Mouse (Mus musculus): ENCODE results near the gene Paxip1. TPM values are rescaled to one million over a fixed set of nuclear protein-coding genes. Genes with fewer than 3 reads are reported as not detected.

Paxip1 gene
- total RNA-seq, 4 experiments from 2014 or later = 43.9 to 48.1 (median 46.5) TPM

GRCm38 (mm10) chr5:27730666-27731065 lies 60.8 kb downstream of the Paxip1 start:
- DNase-seq (ENCODE audit: low spot score in 2 of 2) = peak in 1 of 2 experiments; percentile 36

GRCm38 (mm10) chr5:27724460-27724859 lies 67.0 kb downstream of the Paxip1 start:
- no peak for DNase-seq (ENCODE audit: low spot score in 2 of 2)

GRCm38 (mm10) chr5:27719311-27719710 lies 72.2 kb downstream of the Paxip1 start:
- no peak for DNase-seq (ENCODE audit: low spot score in 2 of 2)

GRCm38 (mm10) chr5:27717301-27717700 lies 74.2 kb downstream of the Paxip1 start:
- DNase-seq (ENCODE audit: low spot score in 2 of 2) = peak; percentile 67 to 73

- no peak for DNase-seq (ENCODE audit: low spot score in 2 of 2)
Observed at GRCm38 (mm10) chr5:27716026-27716425, 75.5 kb downstream of the Paxip1 start.

GRCm38 (mm10) chr5:27714356-27714755 lies 77.1 kb downstream of the Paxip1 start:
- no peak for DNase-seq (ENCODE audit: low spot score in 2 of 2)

GRCm38 (mm10) chr5:27711461-27712192 lies 79.9 kb downstream of the Paxip1 start:
- no peak for DNase-seq (ENCODE audit: low spot score in 2 of 2)

GRCm38 (mm10) chr5:27708209-27708608 lies 83.3 kb downstream of the Paxip1 start:
- DNase-seq (ENCODE audit: low spot score in 2 of 2) = no peak

GRCm38 (mm10) chr5:27707283-27707682 lies 84.2 kb downstream of the Paxip1 start:
- no peak for DNase-seq (ENCODE audit: low spot score in 2 of 2)

GRCm38 (mm10) chr5:27706551-27706950 lies 84.9 kb downstream of the Paxip1 start:
- no peak for DNase-seq (ENCODE audit: low spot score in 2 of 2)

- no peak for DNase-seq (ENCODE audit: low spot score in 2 of 2)
Observed at GRCm38 (mm10) chr5:27705020-27705419, 86.5 kb downstream of the Paxip1 start.

- no peak for DNase-seq (ENCODE audit: low spot score in 2 of 2)
Observed at GRCm38 (mm10) chr5:27702482-27702881, 89.0 kb downstream of the Paxip1 start.

Other genes starting within 250 kb of the Paxip1 start
- gene Htr5a, start 50.5 kb upstream of the Paxip1 start, total RNA-seq (2022) = 10 to 100 TPM in 1 of 4 experiments, 1 to 10 TPM in 3; 7.5 to 10.2 (median 8.7) TPM